Mouse (Mus musculus) testis, postnatal 10 days (tissue): ENCODE measurements around the gene Defb26.

ENCODE experiments used
- DNase-seq: peaks from one replicate; pipeline ENCODE4 v3.0.0; 2021; ENCODE audit warnings: low spot score

Gene Defb26

GRCm38 (mm10) chr2:152464570-152465150 is 46.8 kb downstream of the Defb26 start, which contains the start of gene Defb23:
TSS of gene Defb23 (minus strand) at chr2:152464620.
- DNase-seq = no peak

DNA sequence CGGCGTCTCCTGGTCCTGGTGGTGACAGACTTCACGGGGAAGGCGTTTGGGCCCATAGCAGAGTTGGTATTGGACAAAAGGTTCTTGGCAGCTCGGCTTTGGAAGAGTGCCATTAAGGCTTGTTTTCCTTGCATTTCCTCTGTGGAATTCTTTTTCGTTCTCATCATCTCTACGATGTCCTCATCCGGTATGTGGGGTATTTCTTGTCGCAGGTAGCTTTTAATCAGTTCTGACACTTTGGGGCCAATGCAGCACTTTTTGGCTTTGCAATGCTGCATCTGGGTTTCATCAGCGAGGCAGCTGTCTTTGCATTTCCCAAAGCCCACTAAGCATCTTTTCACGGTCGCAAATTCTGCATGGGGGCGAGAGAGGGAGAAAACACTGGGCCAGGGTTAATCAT is 52.3 kb downstream of the Defb26 start:
- no peak for DNase-seq
